Mouse (Mus musculus): Measurements from ENCODE around the gene Fbxw26.
"Not testable (repeated sequence)": the region's sequence is repeated elsewhere in the genome, so short reads cannot be mapped to it uniquely, and the experiment has no call there.

The Fbxw26 gene

GRCm38 (mm10) chr9:109745989-109746388 lies at the start of gene Fbxw26:
TSS of gene Fbxw26 (minus strand) at chr9:109746089.
- not testable (repeated sequence) for DNase-seq (ENCODE audit: low spot score in 2 of 2)

- DNase-seq (ENCODE audit: low spot score in 2 of 2) = no peak
These were observed 49.3 kb upstream of the Fbxw26 start for GRCm38 (mm10) chr9:109795221-109795620.

DNA sequence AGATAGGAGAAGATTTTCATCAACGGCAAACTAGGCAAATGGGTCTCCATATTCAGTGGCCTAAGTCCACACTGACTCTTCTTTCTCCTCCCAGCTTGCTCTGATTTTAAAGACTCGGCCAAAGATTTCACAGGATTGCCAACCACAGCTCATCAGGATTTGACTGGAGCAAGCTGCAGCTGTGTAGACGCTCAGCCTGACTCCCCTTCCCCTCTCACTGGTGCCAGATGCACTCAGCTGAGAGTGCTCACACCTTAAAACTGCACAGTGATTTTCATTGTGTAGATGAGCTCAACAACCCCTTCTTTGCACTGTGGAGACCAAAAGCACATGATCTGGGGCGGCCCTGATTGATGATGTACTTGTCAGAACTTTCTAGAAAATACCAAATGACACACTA lies 44.7 kb upstream of the Fbxw26 start, which contains the start of gene Fbxw27:
Gene Fbxw27, minus strand, starts transcription at position 101 of the 400 bp plus-strand sequence.
- DNase-seq (ENCODE audit: low spot score in 2 of 2) = not testable (repeated sequence)

- not testable (repeated sequence) for DNase-seq (ENCODE audit: low spot score in 2 of 2)
These were observed 21.0 kb upstream of the Fbxw26 start for GRCm38 (mm10) chr9:109766841-109767240.

GRCm38 (mm10) chr9:109702600-109702999 lies 43.3 kb downstream of the Fbxw26 start, which contains the start of gene Fbxw18:
TSS of gene Fbxw18 (minus strand) at chr9:109702700.
- DNase-seq (ENCODE audit: low spot score in 2 of 2) = not testable (repeated sequence)

- DNase-seq (ENCODE audit: low spot score in 2 of 2) = no peak
These were observed 60.6 kb downstream of the Fbxw26 start for GRCm38 (mm10) chr9:109685299-109685698.
